Mouse (Mus musculus): ENCODE data around the gene Igsf9. TPM values are rescaled to one million over a fixed set of nuclear protein-coding genes. Genes with fewer than 3 reads are reported as not detected.

The Igsf9 gene
- total and polyA plus RNA-seq, 3 experiments = 2.7 to 6.5 (median 6.0) TPM

DNA sequence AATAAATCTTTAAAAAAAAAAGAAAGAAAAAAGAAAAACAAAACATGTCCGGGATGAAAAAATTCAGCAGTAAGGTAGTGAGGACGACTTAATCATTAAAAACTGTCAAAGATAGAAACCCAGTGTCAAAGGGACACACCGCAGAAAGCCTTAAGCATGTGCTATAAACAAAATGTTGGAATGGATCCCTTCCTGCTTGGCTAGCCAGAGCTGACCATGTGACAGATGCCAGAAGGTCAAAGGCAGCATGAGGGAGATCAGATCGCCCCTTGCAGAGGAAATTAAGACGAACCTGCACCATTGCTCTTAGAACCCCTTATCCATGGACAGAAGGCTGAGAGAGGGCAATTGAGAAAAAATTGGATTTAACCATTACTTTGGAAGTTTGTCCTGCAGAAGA is 12.2 kb upstream of the Igsf9 start:
- Histone ChIP-seq H3K79me2 (replicated peaks; ENCODE audit: control insufficient read depth, extremely low read depth, insufficient read depth, poor library complexity, severe bottlenecking) (no peaks in the 10 kb centered on the region), H3K4me3 (replicated peaks in 1 of 3; ENCODE audit: low read depth in 2 of 3, low read length in 2 of 3, poor library complexity in 1 of 3) (no peak overlapping the region), H3K4me1 (ENCODE audit: control insufficient read depth in 1 of 2, insufficient read depth in 2 of 2) (peaks cover 5 to 15% of the 10 kb centered on the region in 2 experiments), H3K4me2 (ENCODE audit: insufficient read depth, low read depth, poor library complexity, severe bottlenecking) (no peak overlapping the region), H3K27ac (ENCODE audit: insufficient read depth, low read depth) (no peak overlapping the region), H3K9me3 (replicated peaks; ENCODE audit: low read length) (peaks cover 4% of the 10 kb centered on the region), H3K9ac (ENCODE audit: insufficient read depth, low read depth) (no peak overlapping the region), H3K36me3 (replicated peaks in 1 of 2; ENCODE audit: control insufficient read depth in 1 of 2, insufficient read depth in 1 of 2, low read length in 1 of 2) (no peaks in the 10 kb centered on the region), H3K27me3 (replicated peaks) (peaks cover 2% of the 10 kb centered on the region)
- in situ Hi-C loops (cut with MboI; ENCODE audit: low pct_ligation_motif_present, low pct_unique_long_range_greater_than_20kb, low sequenced_read_pairs) = no loop called here
- dilution Hi-C loops (cut with MboI; ENCODE audit: extremely low pct_ligation_motif_present, extremely low pct_unique_long_range_greater_than_20kb, low sequenced_read_pairs) = no loop called here
- DNase-seq (ENCODE audit: extremely low read depth) = no peak
- TF ChIP-seq TCF12 (IDR thresholded peaks at IDR 0.05; ENCODE audit: low read depth, low read length) = no peak
- no peak for TF ChIP-seq UBTF (IDR thresholded peaks at IDR 0.05; ENCODE audit: low read depth, low read length)
- TF ChIP-seq POLR2A (IDR thresholded peaks at IDR 0.05; ENCODE audit: low read depth, low read length) = no peak
- TF ChIP-seq POLR2AphosphoS2 (IDR thresholded peaks at IDR 0.05; ENCODE audit: low read depth, low read length) = no peak
- no peak for TF ChIP-seq MEF2A (IDR thresholded peaks at IDR 0.05; ENCODE audit: borderline replicate concordance, low read depth, low read length)
- TF ChIP-seq MAZ (IDR thresholded peaks at IDR 0.05; ENCODE audit: low read depth, low read length) = no peak
- TF ChIP-seq HCFC1 (IDR thresholded peaks at IDR 0.05; ENCODE audit: low read depth, low read length) = no peak
- no peak for TF ChIP-seq USF2 (conservative IDR thresholded peaks at IDR 0.05; ENCODE audit: low read depth, low read length)
- TF ChIP-seq SMC3 (IDR thresholded peaks at IDR 0.05; ENCODE audit: low read depth, low read length) = no peak
- TF ChIP-seq ZMIZ1 (IDR thresholded peaks at IDR 0.05; ENCODE audit: low read depth, low read length) = no peak
- no peak for TF ChIP-seq CHD2 (IDR thresholded peaks at IDR 0.05; ENCODE audit: low read length)
- no peak for TF ChIP-seq E2F4 (IDR thresholded peaks at IDR 0.05; ENCODE audit: insufficient replicate concordance, low read depth, low read length)
- TF ChIP-seq EP300 (IDR thresholded peaks at IDR 0.05; ENCODE audit: low read length) = no peak
- TF ChIP-seq ETS1 (conservative IDR thresholded peaks at IDR 0.05; ENCODE audit: low read depth, low read length) = no peak

DNA sequence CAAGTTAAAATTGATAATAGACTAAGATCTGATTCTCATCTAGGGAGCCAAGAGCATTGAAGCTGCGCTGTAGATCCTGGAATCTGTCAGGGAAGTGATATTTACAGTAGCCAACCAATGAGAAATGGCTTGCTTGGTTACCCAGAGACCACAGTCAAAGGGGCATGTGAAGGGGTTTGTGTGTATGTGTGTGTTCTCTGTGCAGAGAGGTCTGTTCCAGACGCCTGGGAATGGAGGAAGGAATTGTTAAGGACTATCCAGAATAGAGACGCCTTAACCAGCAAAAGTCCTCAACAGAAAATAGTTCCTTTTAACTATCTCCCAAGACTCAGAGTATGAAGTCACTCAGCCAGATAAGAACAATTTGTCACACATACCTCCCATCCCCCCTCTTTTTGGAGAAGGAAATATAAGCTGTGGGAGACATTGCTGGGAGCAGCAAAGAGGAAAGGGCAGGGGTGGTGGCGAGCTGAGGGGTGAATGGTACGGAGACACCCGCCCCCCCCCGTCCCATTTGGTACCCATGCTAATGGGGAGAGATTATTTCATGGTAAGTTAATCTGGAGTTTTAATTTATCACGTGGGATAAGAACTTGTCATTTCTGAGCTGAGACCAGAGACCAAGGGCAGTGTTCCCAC is 11.7 kb upstream of the Igsf9 start:
- no peak for TF ChIP-seq RCOR1 (conservative IDR thresholded peaks at IDR 0.05; ENCODE audit: low read depth, low read length)
- TF ChIP-seq SIN3A (IDR thresholded peaks at IDR 0.05; ENCODE audit: low read length) = no peak
- TF ChIP-seq CHD1 (IDR thresholded peaks at IDR 0.05; ENCODE audit: low read depth, low read length) = no peak
- TF ChIP-seq JUN (IDR thresholded peaks at IDR 0.05; ENCODE audit: insufficient read depth, low read depth, low read length) = no peak
- TF ChIP-seq BHLHE40 (IDR thresholded peaks at IDR 0.05; ENCODE audit: low read depth, low read length) = no peak
- TF ChIP-seq RAD21 (IDR thresholded peaks at IDR 0.05; ENCODE audit: low read depth, low read length) = no peak
- TF ChIP-seq TCF12 (IDR thresholded peaks at IDR 0.05; ENCODE audit: low read depth, low read length) = no peak
- TF ChIP-seq KAT2A (IDR thresholded peaks at IDR 0.05; ENCODE audit: insufficient replicate concordance, low read length) = no peak
- TF ChIP-seq GABPA (IDR thresholded peaks at IDR 0.05; ENCODE audit: insufficient replicate concordance, low read depth, low read length) = no peak
- no peak for TF ChIP-seq MAX (IDR thresholded peaks at IDR 0.05; ENCODE audit: low read length)
- TF ChIP-seq MAZ (IDR thresholded peaks at IDR 0.05; ENCODE audit: low read depth, low read length) = no peak
- no peak for TF ChIP-seq USF2 (conservative IDR thresholded peaks at IDR 0.05; ENCODE audit: low read depth, low read length)
- no peak for TF ChIP-seq ZMIZ1 (IDR thresholded peaks at IDR 0.05; ENCODE audit: low read depth, low read length)
- TF ChIP-seq TBP (conservative IDR thresholded peaks at IDR 0.05; ENCODE audit: low read depth, low read length) = no peak
- no peak for TF ChIP-seq NELFE (IDR thresholded peaks at IDR 0.05; ENCODE audit: low read depth, low read length)
- no peak for TF ChIP-seq ZNF384 (IDR thresholded peaks at IDR 0.05; ENCODE audit: low read depth, low read length)
- TF ChIP-seq ZKSCAN1 (IDR thresholded peaks at IDR 0.05; ENCODE audit: borderline replicate concordance, low read depth, low read length) = no peak
- no peak for TF ChIP-seq JUND (conservative IDR thresholded peaks at IDR 0.05; ENCODE audit: low read depth, low read length)
- no peaks in the 10 kb centered on the region for H3K79me2 ChIP-seq (replicated peaks; ENCODE audit: control insufficient read depth, extremely low read depth, insufficient read depth, poor library complexity, severe bottlenecking)
- H3K4me2 ChIP-seq (ENCODE audit: insufficient read depth, low read depth, poor library complexity, severe bottlenecking) = no peak overlapping the region
- H3K9me3 ChIP-seq (replicated peaks; ENCODE audit: low read length) = peaks cover 4% of the 10 kb centered on the region
- no peak overlapping the region for H3K27ac ChIP-seq (ENCODE audit: insufficient read depth, low read depth)
- H3K4me3 ChIP-seq (replicated peaks in 1 of 3; ENCODE audit: low read depth in 2 of 3, low read length in 2 of 3, poor library complexity in 1 of 3) = no peak overlapping the region
- H3K4me1 ChIP-seq (ENCODE audit: control insufficient read depth in 1 of 2, insufficient read depth in 2 of 2) = peaks cover 11 to 20% of the 10 kb centered on the region in 2 experiments
- no peak overlapping the region for H3K9ac ChIP-seq (ENCODE audit: insufficient read depth, low read depth)
- no peak for DNase-seq (ENCODE audit: extremely low read depth)
- peaks cover 2% of the 10 kb centered on the region for H3K27me3 ChIP-seq (replicated peaks)
- in situ Hi-C loops (cut with MboI; ENCODE audit: low pct_ligation_motif_present, low pct_unique_long_range_greater_than_20kb, low sequenced_read_pairs) = no loop called here
- dilution Hi-C loops (cut with MboI; ENCODE audit: extremely low pct_ligation_motif_present, extremely low pct_unique_long_range_greater_than_20kb, low sequenced_read_pairs) = no loop called here
- H3K36me3 ChIP-seq (replicated peaks in 1 of 2; ENCODE audit: control insufficient read depth in 1 of 2, insufficient read depth in 1 of 2, low read length in 1 of 2) = no peaks in the 10 kb centered on the region

Data from CH12.LX (cell line).